Mouse (Mus musculus): Measurements from ENCODE around the gene Tdrd9.
A peak's percentile ranks its signal among the peaks of the same experiment; 100 is the strongest.

Gene Tdrd9

GRCm38 (mm10) chr12:112104890-112105289, 133.5 kb downstream of the Tdrd9 start:
- DNase-seq (ENCODE audit: low spot score in 2 of 2) = no peak

DNA sequence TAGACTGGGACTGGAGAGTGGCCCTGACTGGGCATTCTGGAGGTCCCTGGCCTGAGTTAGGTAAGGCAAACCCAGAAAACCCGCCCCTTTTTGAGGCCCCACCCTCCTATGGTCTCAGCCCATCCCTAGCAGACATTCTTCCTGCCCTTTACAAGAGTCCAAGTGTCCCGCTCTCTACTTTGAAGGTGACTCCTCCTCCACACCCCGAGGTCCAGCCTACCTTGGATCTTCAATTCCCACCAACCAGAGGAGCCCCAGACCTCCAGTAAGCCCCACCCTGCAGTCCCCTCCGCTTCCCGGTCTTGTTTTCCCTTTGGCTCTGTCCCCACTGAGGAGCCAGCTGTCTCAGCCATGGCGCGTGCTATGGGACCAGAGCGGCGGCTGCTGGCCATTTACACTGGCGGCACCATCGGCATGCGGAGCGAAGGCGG, 135.2 kb downstream of the Tdrd9 start, which contains the start of gene Aspg:
TSS of gene Aspg (plus strand) at position 139 of the 431 bp plus-strand sequence.
- no peak for DNase-seq (ENCODE audit: low spot score in 2 of 2)

DNA sequence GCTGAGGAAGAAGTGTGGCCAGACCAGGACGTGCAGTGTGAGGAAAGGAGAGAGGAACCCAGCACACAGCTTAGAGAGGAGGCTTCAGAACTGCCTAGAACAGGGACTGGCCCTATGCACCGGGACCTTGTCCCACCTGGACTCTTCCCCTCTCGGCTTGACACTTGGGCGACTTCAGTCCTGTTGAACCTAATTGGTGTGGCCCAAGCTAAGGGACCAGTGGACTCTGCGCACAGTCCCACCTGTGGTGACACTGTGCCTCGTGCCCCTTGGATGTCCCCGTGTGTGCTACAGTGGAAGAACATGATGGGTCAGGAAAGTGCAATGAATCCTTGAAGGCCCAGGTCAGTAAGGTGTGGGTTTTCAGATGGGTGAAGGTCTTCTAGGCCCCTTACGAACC, 136.3 kb downstream of the Tdrd9 start:
- no peak for DNase-seq (ENCODE audit: low spot score in 2 of 2)

DNA sequence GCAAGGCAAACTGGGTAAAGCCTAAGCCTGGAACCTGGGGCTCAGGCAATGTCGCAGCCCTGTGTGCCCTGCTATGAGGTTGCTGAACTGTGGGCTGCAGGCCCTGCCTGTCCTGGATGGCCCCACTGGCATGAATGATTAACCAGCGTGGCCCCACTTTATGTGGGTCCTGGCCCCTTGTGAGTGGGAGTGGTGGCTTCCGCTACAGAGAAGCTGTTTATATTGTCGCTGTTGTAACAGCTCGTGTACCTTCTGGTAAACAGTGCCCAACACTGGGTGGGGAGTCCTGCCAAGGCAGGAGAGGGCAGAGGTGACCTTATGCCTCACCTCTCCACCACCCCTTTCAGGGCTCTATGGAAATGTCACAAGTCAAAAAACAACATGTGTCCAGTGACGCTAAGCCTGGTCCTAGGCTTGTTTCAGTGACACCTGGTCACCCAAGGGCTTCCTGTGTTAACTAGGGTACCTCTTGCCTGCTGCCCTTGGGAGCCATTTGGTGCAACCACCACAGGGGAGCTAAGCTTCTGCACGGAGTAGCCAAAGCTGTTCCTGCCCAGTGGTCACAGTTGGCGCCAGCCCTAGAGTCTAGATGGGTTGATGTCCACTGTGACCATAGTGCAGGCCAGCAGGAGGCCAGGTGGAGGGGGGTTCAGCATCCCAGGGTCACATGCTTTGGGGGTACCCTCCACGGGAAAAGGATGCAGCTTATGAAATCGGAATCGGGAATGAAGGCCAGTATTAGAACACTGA, 137.5 kb downstream of the Tdrd9 start:
- DNase-seq (ENCODE audit: low spot score in 2 of 2) = no peak

GRCm38 (mm10) chr12:112109701-112110100, 138.3 kb downstream of the Tdrd9 start:
- DNase-seq (ENCODE audit: low spot score in 2 of 2) = no peak

DNA sequence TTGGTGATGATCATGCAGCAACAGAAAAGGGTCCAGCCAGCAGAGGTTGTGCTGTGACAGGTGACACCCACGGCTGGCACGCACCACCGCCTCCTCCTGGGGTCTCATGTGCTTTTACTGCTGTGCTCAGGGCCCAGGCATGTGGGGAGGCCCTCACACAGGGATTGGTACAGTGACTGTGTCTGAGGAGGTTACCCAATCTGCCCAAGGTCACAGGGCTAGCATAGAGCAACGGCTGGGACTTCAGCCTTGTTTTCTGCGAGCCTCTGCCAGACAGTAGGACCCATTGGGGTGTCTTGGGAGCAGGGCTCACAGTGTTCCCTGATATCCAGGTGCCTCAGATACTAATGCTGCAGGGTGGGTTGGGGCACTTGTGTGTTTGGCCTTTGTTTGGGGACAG, 140.0 kb downstream of the Tdrd9 start:
- DNase-seq (ENCODE audit: low spot score in 2 of 2) = no peak

- no peak for DNase-seq (ENCODE audit: low spot score in 2 of 2)
These were observed 140.9 kb downstream of the Tdrd9 start for GRCm38 (mm10) chr12:112112235-112112634.

DNA sequence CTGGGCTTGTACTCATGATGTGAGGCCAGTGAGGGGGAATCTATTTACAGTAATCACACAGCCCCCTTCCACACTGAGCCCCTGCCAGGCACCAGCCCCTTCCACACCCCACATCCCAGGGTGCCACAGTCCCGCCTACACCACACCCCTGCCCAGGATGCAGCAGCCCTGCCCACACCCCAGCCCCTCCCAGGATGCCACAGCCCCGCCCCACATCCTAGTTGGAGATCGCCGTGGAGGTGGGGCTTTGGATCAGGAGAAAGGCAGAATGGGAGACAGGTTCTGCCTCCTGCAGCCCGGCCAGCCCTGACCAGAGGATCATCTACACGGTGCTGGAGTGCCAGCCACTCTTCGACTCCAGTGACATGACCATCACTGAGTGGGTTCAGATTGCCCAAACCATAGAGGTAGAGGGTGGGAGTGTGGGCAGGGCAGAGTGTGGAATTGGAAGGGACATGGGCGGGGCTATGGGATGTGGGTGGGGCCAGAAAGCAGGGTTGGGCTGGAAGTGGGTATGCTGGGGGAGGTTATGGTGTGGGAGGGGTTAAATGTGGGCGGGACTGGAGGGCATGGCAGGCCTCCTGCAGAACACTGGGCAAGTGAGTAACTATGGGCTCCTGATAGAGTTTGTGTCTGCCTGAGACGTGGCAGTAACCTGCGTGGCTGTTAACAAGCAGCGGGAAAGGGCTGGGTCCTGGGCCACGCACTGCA, 141.5 kb downstream of the Tdrd9 start:
- no peak for DNase-seq (ENCODE audit: low spot score in 2 of 2)

DNA sequence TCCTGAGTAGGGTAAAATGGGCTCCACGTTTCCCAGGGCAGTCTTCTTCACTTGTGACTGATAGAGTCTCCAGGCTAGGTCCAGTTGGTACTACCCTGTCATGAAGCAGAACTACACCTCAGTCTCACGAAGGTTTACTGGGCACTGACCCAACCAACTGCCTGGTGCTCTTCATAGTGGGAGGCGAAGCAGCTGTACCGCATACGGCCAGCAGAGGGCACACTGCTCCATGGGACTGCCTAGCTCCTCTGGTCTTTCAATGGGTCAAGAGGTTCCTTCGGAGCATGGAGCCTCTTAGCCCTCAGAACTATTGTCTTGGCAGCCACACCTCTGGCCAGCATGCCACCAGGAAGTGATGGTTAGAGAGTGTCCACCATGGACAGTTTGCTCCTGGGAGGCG, 142.4 kb downstream of the Tdrd9 start:
- DNase-seq (ENCODE audit: low spot score in 2 of 2) = peak; percentile 61 to 82

- DNase-seq (ENCODE audit: low spot score in 2 of 2) = no peak
These were observed 145.6 kb downstream of the Tdrd9 start for GRCm38 (mm10) chr12:112117006-112117405.

GRCm38 (mm10) chr12:112117649-112118048, 146.3 kb downstream of the Tdrd9 start:
- peak in 1 of 2 experiments; percentile 33 for DNase-seq (ENCODE audit: low spot score in 2 of 2)

Data from frontal cortex, postnatal 14 days (tissue).